Mouse (Mus musculus) midbrain, embryonic 15.5 days (tissue): ENCODE measurements at regions not wholly inside any gene's neighbourhood (a gene's known extent, or its start where the extent isn't known, plus 50 kb on each side); places are given as distances from the start of the nearest gene placed in this dataset.

Experiments
- ATAC-seq: fragments of 200-750 bp; cut with Nextera tagmentation; replicated peaks from 2 replicates; pipeline ENCODE4 v1.8.0; 2017; ENCODE audit warnings: moderate TSS enrichment
- H3K27ac ChIP-seq: fragments of 300-500 bp; sonication (generic); 2 replicates; pipeline ENCODE4 v1.5.1; 2015; ENCODE audit warnings: mild to moderate bottlenecking, inconsistent platforms
- H3K27me3 ChIP-seq: fragments of 300-500 bp; sonication (generic); replicated peaks from 2 replicates; pipeline ENCODE4 v1.6.1; 2015; ENCODE audit warnings: inconsistent platforms
- H3K36me3 ChIP-seq: fragments of 300-500 bp; sonication (generic); replicated peaks from 2 replicates; pipeline ENCODE4 v1.6.1; 2015; ENCODE audit warnings: inconsistent platforms
- H3K4me1 ChIP-seq: fragments of 300-500 bp; sonication (generic); 2 replicates; pipeline ENCODE4 v1.6.1; 2015; ENCODE audit warnings: inconsistent platforms
- H3K4me2 ChIP-seq: fragments of 300-500 bp; sonication (generic); 2 replicates; pipeline ENCODE4 v1.6.1; 2015; ENCODE audit warnings: inconsistent platforms, mild to moderate bottlenecking, moderate library complexity
- H3K4me3 ChIP-seq: fragments of 300-500 bp; sonication (generic); 2 replicates; pipeline ENCODE4 v1.5.1; 2015; ENCODE audit warnings: mild to moderate bottlenecking, inconsistent platforms
- H3K9ac ChIP-seq: fragments of 300-500 bp; sonication (generic); 2 replicates; pipeline ENCODE4 v1.6.1; 2015; ENCODE audit warnings: mild to moderate bottlenecking, inconsistent platforms
- H3K9me3 ChIP-seq: fragments of 300-500 bp; sonication (generic); 2 replicates; pipeline ENCODE4 v1.6.1; 2016; ENCODE audit warnings: inconsistent platforms
- WGBS: fragments of 180-500 bp; shearing (Covaris S2); methylation state at CpG from one replicate; pipeline ENCODE4 v1.1.7; 2015; ENCODE audit warnings: mixed read lengths; 5-methylcytosine and 5-hydroxymethylcytosine counted together

GRCm38 (mm10) chr2:77358176-77358575 is 77.8 kb upstream of the Sestd1 start:
- no peak for ATAC-seq
- H3K4me3 ChIP-seq = no peak overlapping the region
- H3K9me3 ChIP-seq = no peaks in the 10 kb centered on the region
- no peak overlapping the region for H3K9ac ChIP-seq
- no peaks in the 10 kb centered on the region for H3K36me3 ChIP-seq
- H3K27ac ChIP-seq = no peak overlapping the region
- no peaks in the 10 kb centered on the region for H3K27me3 ChIP-seq
- no peak overlapping the region for H3K4me2 ChIP-seq
- no peaks in the 10 kb centered on the region for H3K4me1 ChIP-seq
- WGBS = 83% methylated on average over 6 of the region's 6 CpGs

DNA sequence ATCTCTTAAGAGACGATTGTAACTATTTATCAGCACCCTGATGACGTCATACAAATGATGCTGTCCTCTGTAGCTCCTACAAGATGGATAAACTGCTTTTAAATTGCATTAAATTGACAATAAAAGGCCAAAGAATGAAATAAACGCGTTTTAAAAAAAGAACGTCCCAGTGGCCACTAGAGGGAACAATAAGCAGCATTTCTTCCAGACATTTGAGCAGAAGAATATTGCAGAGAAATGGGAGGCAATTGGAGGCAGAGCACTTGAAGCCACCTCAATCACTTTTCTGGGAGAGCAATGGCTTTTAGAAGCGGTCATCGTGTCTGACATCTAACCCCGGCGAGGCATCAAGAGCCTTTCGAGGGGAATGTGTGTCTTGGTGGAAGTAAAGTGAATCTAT is 76.4 kb upstream of the Sestd1 start:
- Histone ChIP-seq H3K4me1 (no peaks in the 10 kb centered on the region), H3K4me3 (no peak overlapping the region), H3K4me2 (no peak overlapping the region), H3K27ac (no peak overlapping the region), H3K27me3 (no peaks in the 10 kb centered on the region), H3K9me3 (no peaks in the 10 kb centered on the region), H3K9ac (no peak overlapping the region), H3K36me3 (no peaks in the 10 kb centered on the region)
- ATAC-seq = no peak
- 68% methylated on average over 10 of the region's 10 CpGs for WGBS

GRCm38 (mm10) chr2:77351987-77352628 is 71.7 kb upstream of the Sestd1 start:
- no peaks in the 10 kb centered on the region for H3K9me3 ChIP-seq
- no peak overlapping the region for H3K27ac ChIP-seq
- WGBS = 89% methylated on average over 8 of the region's 8 CpGs
- no peak for ATAC-seq
- no peaks in the 10 kb centered on the region for H3K36me3 ChIP-seq
- H3K9ac ChIP-seq = no peak overlapping the region
- H3K4me3 ChIP-seq = no peak overlapping the region
- H3K4me2 ChIP-seq = no peak overlapping the region
- no peaks in the 10 kb centered on the region for H3K27me3 ChIP-seq
- no peaks in the 10 kb centered on the region for H3K4me1 ChIP-seq

GRCm38 (mm10) chr2:77347027-77347426 is 66.6 kb upstream of the Sestd1 start:
- no peak overlapping the region for H3K27ac ChIP-seq
- ATAC-seq = no peak
- H3K4me2 ChIP-seq = no peak overlapping the region
- H3K36me3 ChIP-seq = no peaks in the 10 kb centered on the region
- H3K4me3 ChIP-seq = no peak overlapping the region
- H3K9me3 ChIP-seq = no peaks in the 10 kb centered on the region
- H3K27me3 ChIP-seq = no peaks in the 10 kb centered on the region
- H3K4me1 ChIP-seq = no peaks in the 10 kb centered on the region
- 95% methylated on average over 5 of the region's 5 CpGs for WGBS
- H3K9ac ChIP-seq = no peak overlapping the region

- no peak overlapping the region for H3K4me2 ChIP-seq
- no peak for ATAC-seq
- H3K27ac ChIP-seq = no peak overlapping the region
- H3K27me3 ChIP-seq = no peaks in the 10 kb centered on the region
- no peak overlapping the region for H3K9ac ChIP-seq
- no peaks in the 10 kb centered on the region for H3K9me3 ChIP-seq
- H3K36me3 ChIP-seq = no peaks in the 10 kb centered on the region
- no peak overlapping the region for H3K4me3 ChIP-seq
- 93% methylated on average over 16 of the region's 16 CpGs for WGBS
- no peaks in the 10 kb centered on the region for H3K4me1 ChIP-seq
These were observed 63.5 kb upstream of the Sestd1 start for GRCm38 (mm10) chr2:77343736-77344440.

- H3K27me3 ChIP-seq = no peaks in the 10 kb centered on the region
- H3K36me3 ChIP-seq = no peaks in the 10 kb centered on the region
- no peak overlapping the region for H3K4me2 ChIP-seq
- H3K9ac ChIP-seq = no peak overlapping the region
- ATAC-seq = peak; percentile 78; the same call in 1 of the 2 replicates
- no peak overlapping the region for H3K27ac ChIP-seq
- H3K4me3 ChIP-seq = no peak overlapping the region
- WGBS = 22% methylated on average over 2 of the region's 2 CpGs
- H3K4me1 ChIP-seq = no peaks in the 10 kb centered on the region
- H3K9me3 ChIP-seq = no peaks in the 10 kb centered on the region
These were observed 62.0 kb upstream of the Sestd1 start for GRCm38 (mm10) chr2:77342416-77342815.

DNA sequence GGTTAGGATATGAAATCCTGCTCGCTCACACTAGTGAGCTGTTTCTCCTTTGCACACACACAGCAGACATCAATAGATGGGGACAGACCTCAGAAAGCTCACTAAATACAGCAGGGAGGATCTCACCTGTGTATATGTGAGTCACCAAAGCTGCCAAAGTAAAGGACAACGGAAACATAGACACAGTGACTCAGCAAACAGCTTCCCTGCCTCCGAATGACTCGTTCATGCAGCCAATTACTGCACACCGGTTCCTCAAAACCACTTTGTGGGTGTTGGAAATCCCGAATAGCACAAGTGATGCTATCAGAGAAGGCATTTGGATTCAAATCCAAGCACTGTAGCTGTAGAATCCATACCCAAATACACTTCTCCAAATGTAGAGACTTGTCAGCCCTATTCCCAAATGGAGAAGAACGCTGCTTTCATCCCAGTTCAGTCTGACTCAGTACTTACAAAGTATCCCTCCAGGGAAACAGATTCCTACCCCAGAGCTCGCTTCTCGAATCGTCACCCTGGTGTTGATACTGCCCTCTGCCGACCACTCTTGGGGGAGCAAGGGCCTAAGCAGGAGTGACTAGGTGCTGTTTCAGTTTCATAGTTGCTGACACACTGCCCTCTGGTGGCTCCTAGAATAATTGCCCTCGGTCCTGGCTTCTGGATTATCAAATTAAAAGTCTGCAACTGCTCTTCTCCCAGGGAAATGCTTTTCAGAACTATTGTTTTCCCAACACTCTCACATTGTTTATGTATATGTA is 61.4 kb upstream of the Sestd1 start:
- Histone ChIP-seq H3K27ac (no peak overlapping the region), H3K36me3 (no peaks in the 10 kb centered on the region), H3K4me1 (no peaks in the 10 kb centered on the region), H3K4me2 (no peak overlapping the region), H3K27me3 (no peaks in the 10 kb centered on the region), H3K4me3 (no peak overlapping the region), H3K9ac (no peak overlapping the region), H3K9me3 (no peaks in the 10 kb centered on the region)
- ATAC-seq = no peak
- 46% methylated on average over 12 of the region's 12 CpGs for WGBS

GRCm38 (mm10) chr2:77340076-77340475 is 59.7 kb upstream of the Sestd1 start:
- H3K27ac ChIP-seq = no peak overlapping the region
- H3K4me1 ChIP-seq = no peaks in the 10 kb centered on the region
- H3K27me3 ChIP-seq = no peaks in the 10 kb centered on the region
- no peak overlapping the region for H3K9ac ChIP-seq
- no peak for ATAC-seq
- 83% methylated on average over 6 of the region's 6 CpGs for WGBS
- H3K9me3 ChIP-seq = no peaks in the 10 kb centered on the region
- H3K4me2 ChIP-seq = no peak overlapping the region
- H3K4me3 ChIP-seq = no peak overlapping the region
- H3K36me3 ChIP-seq = no peaks in the 10 kb centered on the region

GRCm38 (mm10) chr2:77337786-77338406 is 57.5 kb upstream of the Sestd1 start:
- ATAC-seq = no peak
- Histone ChIP-seq H3K4me1 (0 out of 2 replicates have a peak, but pooled peaks cover 4% of the 10 kb centered on the region), H3K9me3 (no peaks in the 10 kb centered on the region), H3K27ac (no peak overlapping the region), H3K4me3 (no peak overlapping the region), H3K36me3 (no peaks in the 10 kb centered on the region), H3K4me2 (no peak overlapping the region), H3K27me3 (no peaks in the 10 kb centered on the region), H3K9ac (no peak overlapping the region)
- 66% methylated on average over 3 of the region's 3 CpGs for WGBS

DNA sequence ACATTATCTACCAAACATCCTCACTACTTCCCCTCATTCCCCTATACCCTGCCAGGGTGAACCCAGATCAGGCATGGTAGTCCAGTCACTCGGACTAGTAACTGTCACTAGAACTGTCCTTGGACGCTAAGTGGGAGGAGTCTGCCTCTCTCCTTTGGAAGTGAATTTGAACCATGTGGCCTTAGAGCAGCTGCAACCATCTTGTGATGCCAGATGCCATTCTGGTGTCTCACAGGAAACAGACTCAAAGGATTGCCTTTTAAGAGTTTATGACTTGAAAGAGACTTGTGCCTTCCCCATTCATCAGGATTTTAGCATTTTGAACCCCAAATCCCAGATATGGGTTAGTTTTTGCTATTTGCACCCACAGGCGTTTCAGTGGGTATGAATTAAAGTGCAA is 56.9 kb upstream of the Sestd1 start:
- WGBS = 89% methylated on average over 3 of the region's 3 CpGs
- no peak overlapping the region for H3K4me3 ChIP-seq
- H3K9ac ChIP-seq = no peak overlapping the region

GRCm38 (mm10) chr2:77336810-77337209 is 56.4 kb upstream of the Sestd1 start:
- Histone ChIP-seq H3K4me2 (no peak overlapping the region), H3K36me3 (no peaks in the 10 kb centered on the region), H3K9me3 (no peaks in the 10 kb centered on the region), H3K4me1 (0 out of 2 replicates have a peak, but pooled peaks cover 4% of the 10 kb centered on the region), H3K27me3 (no peaks in the 10 kb centered on the region), H3K4me3 (no peak overlapping the region), H3K27ac (no peak overlapping the region), H3K9ac (no peak overlapping the region)
- no peak for ATAC-seq
- 87% methylated on average over 3 of the region's 3 CpGs for WGBS

More for the DNA sequence above, 56.9 kb upstream of the Sestd1 start:
- Histone ChIP-seq H3K27ac (no peak overlapping the region), H3K9me3 (no peaks in the 10 kb centered on the region), H3K27me3 (no peaks in the 10 kb centered on the region), H3K4me2 (no peak overlapping the region), H3K4me1 (0 out of 2 replicates have a peak, but pooled peaks cover 4% of the 10 kb centered on the region), H3K36me3 (no peaks in the 10 kb centered on the region)
- ATAC-seq = no peak

GRCm38 (mm10) chr2:77334706-77335105 is 54.3 kb upstream of the Sestd1 start:
- Histone ChIP-seq H3K4me3 (no peak overlapping the region), H3K36me3 (no peaks in the 10 kb centered on the region), H3K9ac (no peak overlapping the region), H3K4me1 (0 out of 2 replicates have a peak, but pooled peaks cover 4% of the 10 kb centered on the region), H3K27ac (no peak overlapping the region), H3K27me3 (no peaks in the 10 kb centered on the region), H3K9me3 (no peaks in the 10 kb centered on the region), H3K4me2 (no peak overlapping the region)
- WGBS = 81% methylated on average over 9 of the region's 9 CpGs
- no peak for ATAC-seq
